Mouse (Mus musculus) neutrophil, adult 5-6 weeks (primary cell): ENCODE results near the gene Pfkp. TPM values are rescaled to one million over a fixed set of nuclear protein-coding genes. Genes with fewer than 3 reads are reported as not detected.

ENCODE experiments used
- ATAC-seq: fragments of 151-379, 151-347 bp; 2 replicates; pipeline ENCODE4 v1.8.0; 2017; ENCODE audit warnings: mild to moderate bottlenecking, moderate TSS enrichment; ENCODE audit not compliant: insufficient number of reproducible peaks, poor library complexity, low FRiP score, severe bottlenecking; ENCODE audit errors: extremely low read depth
- total RNA-seq: library from RNA; stranded (forward); fragments of 200-1000 nt; gene quantifications from 2 replicates; pipeline ENCODE4 v1.2.3, GENCODE M21; 2017

Pfkp gene
- total RNA-seq, 1 experiment from 2014 or later: 82.6 TPM

DNA sequence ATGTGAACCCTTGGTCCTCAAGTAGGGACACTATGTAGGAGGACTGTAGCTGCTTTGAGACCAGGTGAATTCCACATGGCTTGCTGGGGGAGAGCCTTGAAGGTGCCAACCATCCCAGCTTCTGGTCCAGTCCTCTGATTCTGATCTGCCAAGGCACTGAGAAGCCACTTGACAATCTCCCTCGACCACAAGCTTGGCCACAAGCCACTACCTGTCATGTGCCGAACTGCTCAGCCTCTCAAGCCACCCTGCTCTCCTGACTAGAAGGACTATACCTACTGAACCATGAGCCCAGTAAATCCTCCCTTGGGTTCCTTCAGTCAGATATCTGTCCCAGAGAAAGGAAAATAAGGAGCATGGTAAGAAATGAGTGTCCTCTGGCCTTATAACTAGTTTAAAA is 24.0 kb downstream of the Pfkp start:
- no peak for ATAC-seq

DNA sequence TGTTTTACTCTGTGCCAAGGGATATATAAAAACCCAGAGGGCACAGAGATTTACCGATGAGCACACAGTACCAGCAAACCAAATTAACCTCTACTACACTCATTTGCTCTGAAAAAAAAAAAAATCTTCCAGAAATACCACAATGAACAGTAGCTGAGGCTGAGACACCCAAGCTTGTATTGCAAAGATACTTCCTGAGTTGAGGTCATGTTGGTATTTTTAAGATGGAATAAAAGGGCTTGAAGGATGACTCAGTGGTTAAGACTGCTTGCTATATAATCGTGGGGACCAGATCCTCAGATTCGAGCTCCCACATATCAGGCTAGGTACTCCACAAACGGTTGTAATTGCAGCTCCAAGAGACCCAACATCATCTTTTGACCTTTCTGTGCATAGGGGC is 24.5 kb downstream of the Pfkp start:
- ATAC-seq: no peak

DNA sequence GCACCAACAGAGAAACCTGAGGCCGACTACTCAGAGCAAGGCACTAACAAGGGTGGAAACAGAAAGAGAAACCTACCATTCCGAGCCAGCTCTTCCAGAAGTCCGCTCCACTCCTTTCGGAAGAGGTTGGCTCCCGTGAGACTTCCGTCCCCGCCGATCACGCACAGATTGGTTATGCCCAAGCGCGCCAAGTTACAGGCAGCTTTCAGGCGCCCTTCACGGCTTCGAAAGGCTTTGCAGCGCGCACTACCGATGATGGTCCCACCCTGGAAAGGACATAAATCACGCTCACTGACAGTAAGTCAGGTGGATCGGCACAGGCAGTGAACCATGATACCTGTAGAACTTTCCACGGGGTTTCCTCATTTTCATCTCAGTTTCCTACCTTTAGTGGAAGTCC is 26.7 kb downstream of the Pfkp start:
- ATAC-seq: no peak

- ATAC-seq: no peak
These were observed 28.3 kb downstream of the Pfkp start for GRCm38 (mm10) chr13:6620250-6620649.

GRCm38 (mm10) chr13:6618711-6619110 is 29.9 kb downstream of the Pfkp start:
- no peak for ATAC-seq

DNA sequence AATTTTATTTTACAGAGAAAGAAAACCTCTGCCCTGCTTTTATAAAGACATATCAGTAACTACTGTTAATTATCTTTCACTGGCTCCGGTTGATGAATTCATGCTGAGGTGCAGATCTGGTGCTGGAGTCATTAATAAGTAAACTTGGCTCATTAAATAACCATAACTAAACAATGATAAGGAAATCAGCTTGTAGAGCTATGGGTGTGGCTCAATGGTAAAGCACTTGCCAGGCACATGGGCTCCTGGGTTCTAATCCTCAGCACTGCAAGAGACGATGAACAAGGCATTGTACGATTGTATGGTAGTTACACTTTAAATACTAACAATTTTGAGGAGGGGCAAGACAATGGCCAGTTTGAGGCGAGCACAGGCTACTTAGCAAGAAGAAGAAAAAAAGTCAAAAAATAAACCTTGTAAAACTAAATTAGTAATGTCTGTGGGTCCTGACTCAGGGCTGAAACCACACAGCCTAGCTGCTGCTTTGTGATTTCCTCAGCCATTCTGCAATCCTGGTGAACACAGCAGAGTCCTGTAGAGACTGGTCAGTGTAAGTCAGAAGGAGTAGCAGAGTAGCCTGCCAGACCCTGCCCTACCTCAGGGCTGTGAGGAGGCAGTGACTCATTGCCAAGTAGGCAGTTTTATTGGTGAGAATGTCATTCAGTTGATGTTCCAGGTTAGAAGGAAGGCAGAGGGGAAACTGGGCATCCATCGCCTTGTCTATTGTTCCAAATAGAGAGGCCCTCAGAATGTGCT is 34.7 kb downstream of the Pfkp start:
- no peak for ATAC-seq

DNA sequence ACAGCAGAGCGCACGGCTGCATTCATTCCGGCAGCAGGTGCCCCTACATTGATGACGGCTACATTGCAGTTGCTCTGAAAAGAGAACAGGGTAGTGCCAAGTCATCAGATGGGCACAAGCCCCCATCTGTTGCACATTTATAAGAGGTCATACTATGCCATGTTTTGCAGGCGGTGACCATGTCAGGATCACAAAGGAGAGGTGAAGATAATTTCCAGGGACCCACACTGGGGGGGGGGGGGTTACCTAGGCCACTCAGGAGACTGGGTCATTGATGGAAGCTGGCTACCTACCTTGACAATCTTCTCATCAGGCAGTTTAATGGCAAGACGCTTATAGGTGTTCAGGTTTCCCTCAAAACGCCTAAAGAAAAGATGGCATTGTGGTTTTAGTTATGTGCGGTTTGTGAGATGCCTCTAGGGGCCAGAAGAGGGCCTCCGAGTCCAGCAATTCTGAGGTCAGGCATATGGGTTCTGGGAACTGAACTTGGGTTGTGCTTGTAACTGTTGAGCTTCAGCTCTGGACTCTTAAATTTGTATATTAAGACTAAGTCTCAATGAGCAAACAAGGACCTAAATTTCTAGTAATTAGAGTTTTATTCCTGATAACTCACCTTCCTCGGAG is 45.7 kb downstream of the Pfkp start:
- no peak for ATAC-seq

DNA sequence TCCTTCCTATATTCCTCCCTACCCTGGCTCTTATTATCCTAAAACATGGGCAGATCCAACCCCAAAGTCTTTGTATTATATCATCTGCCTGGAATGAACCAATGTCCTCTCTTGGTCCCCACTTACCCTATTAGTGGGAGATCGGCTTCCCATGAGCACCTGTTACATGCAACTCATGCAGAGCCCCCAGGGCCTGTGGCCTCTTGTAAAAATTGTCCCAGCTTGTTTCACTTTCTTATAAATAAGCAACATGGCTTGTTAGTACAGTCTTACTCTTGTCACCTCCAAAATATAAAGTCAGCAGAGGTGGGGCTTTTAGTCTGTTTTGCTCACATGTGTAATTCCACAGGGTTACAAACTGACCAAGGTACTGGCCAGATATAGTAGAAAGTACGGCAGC is 46.9 kb downstream of the Pfkp start:
- no peak for ATAC-seq

GRCm38 (mm10) chr13:6600626-6601025 is 48.0 kb downstream of the Pfkp start:
- ATAC-seq: no peak

- no peak for ATAC-seq
These were observed 50.8 kb downstream of the Pfkp start for GRCm38 (mm10) chr13:6597801-6598200.

DNA sequence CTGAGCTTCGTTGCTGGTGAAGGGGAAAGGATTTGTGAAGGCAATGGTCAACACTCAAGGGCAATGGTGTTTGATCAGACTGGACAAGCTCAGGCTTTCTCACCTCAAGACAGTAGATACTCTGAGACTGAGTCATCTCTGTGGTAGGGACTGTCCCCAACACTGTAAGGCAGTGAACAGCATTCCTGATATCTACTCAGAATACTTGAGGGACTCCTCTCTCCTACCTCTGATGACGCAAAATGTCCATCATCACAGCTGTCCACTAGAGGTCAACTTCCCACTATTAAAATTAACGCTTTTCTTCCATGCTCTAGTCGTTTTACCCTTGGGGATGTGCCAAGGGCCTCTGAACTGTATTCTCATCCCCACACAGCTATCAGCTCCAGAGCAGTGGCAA is 53.2 kb downstream of the Pfkp start:
- ATAC-seq: no peak

GRCm38 (mm10) chr13:6590846-6591245 is 57.7 kb downstream of the Pfkp start:
- ATAC-seq: no peak

- no peak for ATAC-seq
These were observed 62.6 kb downstream of the Pfkp start for GRCm38 (mm10) chr13:6586009-6586408.

DNA sequence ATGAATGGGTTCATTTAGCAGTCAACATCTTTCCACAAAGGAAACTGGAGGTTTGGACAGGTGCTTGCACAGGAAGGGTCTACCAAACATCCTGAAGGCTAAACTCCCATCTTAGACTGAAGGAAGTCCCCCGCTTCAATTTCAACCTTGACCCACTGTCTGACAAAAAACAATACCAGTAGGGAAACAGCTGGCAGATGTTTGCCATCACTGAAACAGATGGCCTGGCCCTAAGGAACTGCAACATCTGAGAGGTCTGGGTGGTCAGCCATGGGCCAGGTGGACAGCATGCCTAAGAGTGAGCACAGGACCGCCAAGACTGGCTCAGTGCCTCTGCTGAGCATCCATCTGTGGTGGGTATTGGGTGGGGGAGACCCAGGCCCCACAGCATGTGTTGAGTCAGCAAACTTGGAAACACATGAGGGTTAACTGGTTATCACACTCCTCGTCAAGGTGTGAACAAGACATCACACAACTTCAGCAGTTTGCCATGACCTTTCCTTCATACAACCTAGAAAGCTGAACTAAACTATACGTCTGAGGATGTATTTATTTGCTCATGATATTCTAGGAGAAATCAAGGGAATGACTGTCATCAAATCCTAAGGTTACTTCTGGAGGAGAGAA is 65.0 kb downstream of the Pfkp start:
- ATAC-seq: no peak

DNA sequence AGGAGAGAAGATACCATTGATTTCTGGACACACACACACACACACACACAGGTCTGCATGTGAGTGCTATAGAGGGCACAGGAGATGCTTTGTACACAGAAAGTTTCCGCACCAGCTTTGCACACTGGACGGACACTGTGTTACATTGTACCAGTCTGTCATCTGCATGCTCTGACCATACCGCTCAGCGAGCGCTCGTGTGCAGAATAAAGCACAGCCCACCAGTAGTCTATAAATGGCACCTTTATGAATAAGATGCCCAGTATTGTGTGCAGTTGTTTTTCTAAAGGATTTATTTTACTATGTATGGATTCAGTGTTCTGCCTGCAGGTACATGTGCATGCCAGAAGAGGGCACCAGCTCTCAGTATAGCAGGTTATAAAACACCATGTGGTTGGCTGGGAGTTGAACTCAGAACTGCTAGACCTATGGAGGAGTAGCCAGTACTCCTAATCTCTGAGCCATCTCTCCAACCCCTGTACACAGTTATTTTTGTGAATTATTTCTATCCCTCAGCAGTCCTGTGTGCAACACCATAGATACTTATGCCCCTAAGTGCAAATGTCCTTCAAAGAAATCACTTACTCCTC is 72.6 kb downstream of the Pfkp start:
- ATAC-seq: peak; percentile 51; the same call in 1 of the 2 replicates

DNA sequence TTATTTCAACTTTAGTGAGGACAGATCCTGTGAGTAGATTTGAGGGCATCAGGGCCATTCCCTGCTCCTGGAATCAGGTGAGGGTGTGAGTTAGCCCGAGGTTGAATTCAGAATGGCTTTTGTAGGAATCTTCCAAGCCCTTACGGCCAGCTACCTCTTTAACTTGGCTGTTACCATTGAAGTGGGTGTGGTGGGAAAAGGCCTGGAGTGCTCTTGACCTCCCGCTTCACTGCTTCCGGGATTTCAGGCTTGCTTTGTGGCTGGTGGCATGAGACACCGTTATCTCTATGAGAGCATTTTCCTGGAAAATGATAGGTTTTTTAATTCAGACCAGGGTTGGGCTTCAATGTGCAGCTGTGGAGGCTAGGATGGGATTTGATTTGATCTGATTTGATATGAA is 83.0 kb downstream of the Pfkp start:
- ATAC-seq: no peak

DNA sequence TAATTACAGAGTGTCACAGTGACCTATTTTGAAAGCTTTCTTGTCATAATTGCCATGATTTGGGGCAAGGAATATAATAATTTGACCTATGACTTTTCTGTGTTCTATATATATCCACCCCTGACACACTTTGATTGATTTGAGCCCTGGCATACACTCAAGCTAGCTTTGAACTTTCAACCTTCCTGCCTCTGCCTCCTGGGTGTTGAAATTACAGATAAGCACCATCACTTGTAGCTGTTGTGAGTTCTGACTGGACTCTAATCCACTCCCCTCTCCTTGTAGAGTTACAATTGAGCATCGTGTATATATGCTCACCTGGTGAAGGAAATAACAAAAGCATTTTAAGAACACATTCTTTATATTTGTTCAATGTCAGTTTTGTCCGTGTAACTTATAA is 86.2 kb downstream of the Pfkp start:
- no peak for ATAC-seq

DNA sequence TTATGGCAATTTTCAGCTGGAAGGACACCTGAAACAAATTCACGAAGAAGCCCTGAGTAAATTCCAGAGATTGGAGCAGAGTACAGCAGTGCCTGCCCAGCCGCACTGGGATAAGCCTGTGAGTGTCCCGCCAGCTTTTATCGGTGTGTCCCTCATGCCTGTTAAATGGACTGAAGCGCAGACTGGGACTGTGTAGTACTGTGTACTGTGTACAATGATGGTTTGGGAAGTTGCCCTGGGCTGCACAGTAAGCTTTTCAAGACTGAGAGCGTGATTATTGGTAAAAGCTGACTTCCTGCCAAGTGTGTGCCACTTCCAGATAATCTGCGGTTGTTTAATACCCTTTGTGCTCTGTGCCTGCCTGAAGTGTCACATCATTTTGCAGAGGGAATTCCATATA is 90.8 kb downstream of the Pfkp start:
- ATAC-seq: no peak

DNA sequence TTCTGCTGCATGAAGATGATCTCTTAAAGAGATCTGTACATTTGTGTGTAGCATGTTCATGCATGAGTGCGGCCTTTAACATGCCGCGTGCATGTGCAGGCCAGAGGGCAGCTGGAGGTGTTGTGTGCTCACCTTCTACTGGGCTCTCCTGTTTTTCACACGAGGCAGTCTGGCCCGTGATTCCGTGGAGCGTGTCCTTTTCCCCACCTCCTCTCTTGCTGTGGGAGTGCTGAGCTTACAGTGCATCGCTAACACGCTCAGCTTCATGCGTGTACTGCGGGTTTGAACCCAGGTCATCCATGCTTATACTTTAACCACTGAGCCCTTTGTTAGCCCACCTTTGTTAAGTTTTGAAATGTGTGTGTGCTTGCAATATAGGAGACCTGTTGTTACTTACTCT is 92.9 kb downstream of the Pfkp start:
- ATAC-seq: no peak

DNA sequence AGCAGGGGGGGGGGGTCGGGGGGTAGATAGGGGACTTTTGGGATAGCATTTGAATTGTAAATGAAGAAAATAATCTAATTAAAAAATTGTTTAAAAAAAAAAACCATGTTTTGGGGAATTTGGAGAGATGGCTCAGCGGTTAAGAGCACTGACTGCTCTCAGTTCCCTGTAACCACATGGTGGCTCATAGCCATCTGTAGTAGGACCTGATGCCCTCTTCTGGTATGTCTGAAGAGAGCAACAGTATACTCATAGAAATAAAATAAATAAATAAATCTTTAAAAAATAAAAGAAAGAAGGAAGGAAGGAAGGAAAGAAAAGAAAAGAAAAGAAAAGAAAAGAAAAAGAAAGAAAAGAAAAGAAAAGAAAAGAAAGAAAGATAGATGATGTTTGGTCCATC is 94.9 kb downstream of the Pfkp start:
- no peak for ATAC-seq
